Mouse (Mus musculus): ENCODE measurements at regions not wholly inside any gene's neighbourhood (a gene's known extent, or its start where the extent isn't known, plus 50 kb on each side); places are given as distances from the start of the nearest gene placed in this dataset.
"Not testable (repeated sequence)": the region's sequence is repeated elsewhere in the genome, so short reads cannot be mapped to it uniquely, and the experiment has no call there.

DNA sequence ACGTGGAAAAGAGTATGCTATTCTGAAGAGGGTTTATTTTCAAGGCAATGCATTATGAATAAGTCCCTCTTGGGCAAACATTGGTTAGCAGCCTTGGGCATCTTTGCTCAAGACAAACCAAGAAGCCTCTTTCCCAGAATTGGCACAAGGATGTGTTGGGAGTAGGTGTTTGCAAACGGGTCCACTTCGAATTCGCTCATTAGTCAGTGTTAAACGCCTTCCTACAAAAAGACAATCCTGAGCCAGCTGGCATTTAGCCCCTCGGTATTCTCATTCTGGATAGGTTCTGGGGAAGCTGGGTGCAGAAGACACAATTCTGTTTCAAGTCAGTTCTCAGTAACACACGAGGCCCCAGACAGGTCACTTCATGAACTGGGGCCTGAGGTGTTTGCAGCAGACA, 87.7 kb upstream of the Gmds start:
- no peak for TF ChIP-seq CTCF (IDR thresholded peaks at IDR 0.05; ENCODE audit: extremely low read depth, insufficient read length, insufficient replicate concordance, low read depth, low read length)
- 79% methylated on average over 7 of the region's 7 CpGs for WGBS
- Histone ChIP-seq H3K36me3 (ENCODE audit: control insufficient read depth, insufficient read depth, low read length) (no peaks in the 10 kb centered on the region), H3K27ac (ENCODE audit: insufficient read depth, low read depth, low read length) (no peak overlapping the region), H3K27me3 (ENCODE audit: control insufficient read depth, insufficient read depth, low read length) (no peaks in the 10 kb centered on the region; the same call in 1 of the 2 replicates), H3K4me1 (ENCODE audit: control insufficient read depth, insufficient read depth, insufficient read length, low read length) (no peaks in the 10 kb centered on the region), H3K4me3 (ENCODE audit: low read depth, low read length) (no peak overlapping the region)

DNA sequence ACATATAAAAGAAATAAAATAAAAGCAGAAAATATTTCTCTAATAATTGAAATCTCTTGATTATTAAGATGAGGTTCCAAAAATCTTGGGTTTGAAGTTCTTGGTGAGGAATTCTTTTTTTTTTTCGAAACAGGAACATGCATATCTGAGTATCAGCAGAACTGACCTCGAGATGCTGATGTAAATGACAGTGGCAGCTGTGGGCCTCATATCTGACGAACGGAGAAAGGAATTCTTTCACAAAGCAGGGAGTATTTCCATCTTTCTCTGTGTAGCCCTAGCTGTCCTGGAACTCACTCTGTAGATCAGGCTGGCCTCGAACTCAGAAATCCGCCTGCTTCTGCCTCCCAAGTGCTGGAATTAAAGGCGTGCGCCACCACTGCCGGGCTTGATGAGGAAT, 86.0 kb upstream of the Gmds start:
- H3K27ac ChIP-seq (ENCODE audit: insufficient read depth, low read depth, low read length); H3K36me3 ChIP-seq (ENCODE audit: control insufficient read depth, insufficient read depth, low read length); H3K27me3 ChIP-seq (ENCODE audit: control insufficient read depth, insufficient read depth, low read length); H3K4me3 ChIP-seq (ENCODE audit: low read depth, low read length); H3K4me1 ChIP-seq (ENCODE audit: control insufficient read depth, insufficient read depth, insufficient read length, low read length): not testable (repeated sequence)
- 90% methylated on average over 9 of the region's 9 CpGs for WGBS

DNA sequence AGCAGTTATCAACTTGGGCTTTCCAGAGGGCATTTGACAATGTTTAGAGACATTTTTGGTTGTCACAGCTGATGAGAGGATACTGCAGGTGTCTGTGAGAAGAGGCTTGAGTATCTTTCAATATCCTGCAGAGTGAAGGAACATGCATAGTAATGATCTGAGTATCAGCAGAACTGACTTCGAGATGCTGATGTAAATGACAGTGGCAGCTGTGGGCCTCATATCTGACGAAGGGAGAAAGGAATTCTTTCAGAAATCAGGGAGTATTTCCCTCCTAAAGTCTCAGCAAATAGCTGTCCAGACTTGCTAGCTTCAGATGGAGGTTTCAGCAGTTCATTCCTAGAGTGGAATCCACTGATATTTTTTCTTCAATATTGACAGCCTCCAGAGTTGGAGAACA, 83.9 kb upstream of the Gmds start:
- H3K27me3 ChIP-seq (ENCODE audit: control insufficient read depth, insufficient read depth, low read length), result no peaks in the 10 kb centered on the region; the same call in 1 of the 2 replicates
- no peaks in the 10 kb centered on the region for H3K4me1 ChIP-seq (ENCODE audit: control insufficient read depth, insufficient read depth, insufficient read length, low read length)
- no peaks in the 10 kb centered on the region for H3K36me3 ChIP-seq (ENCODE audit: control insufficient read depth, insufficient read depth, low read length)
- 59% methylated on average over 2 of the region's 2 CpGs for WGBS
- TF ChIP-seq CTCF (IDR thresholded peaks at IDR 0.05; ENCODE audit: extremely low read depth, insufficient read length, insufficient replicate concordance, low read depth, low read length), result no peak
- no peak for TF ChIP-seq POLR2A (IDR thresholded peaks at IDR 0.05; ENCODE audit: low read depth, low read length)
- no peak overlapping the region for H3K4me3 ChIP-seq (ENCODE audit: low read depth, low read length)
- no peak overlapping the region for H3K27ac ChIP-seq (ENCODE audit: insufficient read depth, low read depth, low read length)

DNA sequence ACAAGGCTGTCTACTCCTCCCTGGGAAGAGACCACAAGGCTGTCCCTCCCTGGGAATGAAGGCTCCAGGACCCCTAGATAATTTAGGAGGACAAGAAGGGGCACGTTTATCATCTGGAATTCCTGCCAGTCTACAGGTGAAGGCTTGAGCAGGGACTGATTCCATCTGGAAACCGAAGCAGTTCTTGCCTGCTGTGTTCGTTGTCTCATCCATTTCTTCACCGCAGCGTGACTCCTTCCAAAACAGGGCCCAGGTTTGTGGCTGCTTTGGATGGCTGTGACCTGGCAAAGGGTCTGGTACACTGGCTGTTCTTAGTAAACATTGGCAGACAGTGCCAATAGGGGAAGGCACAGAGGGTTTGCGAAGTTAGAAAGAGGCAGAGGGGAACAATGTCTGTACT, 80.8 kb upstream of the Gmds start:
- no peak overlapping the region for H3K27ac ChIP-seq (ENCODE audit: insufficient read depth, low read depth, low read length)
- no peaks in the 10 kb centered on the region for H3K36me3 ChIP-seq (ENCODE audit: control insufficient read depth, insufficient read depth, low read length)
- TF ChIP-seq CTCF (IDR thresholded peaks at IDR 0.05; ENCODE audit: extremely low read depth, insufficient read length, insufficient replicate concordance, low read depth, low read length) (no peak), POLR2A (IDR thresholded peaks at IDR 0.05; ENCODE audit: low read depth, low read length) (no peak)
- H3K4me1 ChIP-seq (ENCODE audit: control insufficient read depth, insufficient read depth, insufficient read length, low read length), result no peaks in the 10 kb centered on the region
- no peaks in the 10 kb centered on the region; the same call in 1 of the 2 replicates for H3K27me3 ChIP-seq (ENCODE audit: control insufficient read depth, insufficient read depth, low read length)
- H3K4me3 ChIP-seq (ENCODE audit: low read depth, low read length), result no peak overlapping the region
- 84% methylated on average over 6 of the region's 6 CpGs for WGBS

DNA sequence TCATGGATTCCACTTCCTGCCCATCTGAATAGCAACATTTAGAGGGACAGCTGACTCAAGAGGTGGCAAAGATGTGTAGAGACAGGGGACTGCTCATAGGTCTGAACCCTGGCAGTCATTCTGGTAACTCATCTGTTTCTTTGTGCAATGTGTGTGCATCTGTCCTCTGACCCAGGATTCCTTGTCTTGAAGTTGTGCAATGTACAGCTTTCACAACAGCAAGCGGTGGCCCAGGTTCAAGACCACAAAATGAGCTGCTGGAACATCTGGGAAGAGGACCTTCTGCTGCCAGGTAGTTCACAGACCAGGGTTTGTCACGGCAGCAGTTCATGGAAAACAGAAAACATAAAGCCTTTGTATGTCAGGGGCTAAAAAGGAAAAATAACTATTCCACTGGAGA, 80.1 kb upstream of the Gmds start:
- no peak overlapping the region for H3K4me3 ChIP-seq (ENCODE audit: low read depth, low read length)
- TF ChIP-seq POLR2A (IDR thresholded peaks at IDR 0.05; ENCODE audit: low read depth, low read length), result no peak
- TF ChIP-seq CTCF (IDR thresholded peaks at IDR 0.05; ENCODE audit: extremely low read depth, insufficient read length, insufficient replicate concordance, low read depth, low read length), result no peak
- H3K27ac ChIP-seq (ENCODE audit: insufficient read depth, low read depth, low read length), result no peak overlapping the region
- 80% methylated on average over 2 of the region's 2 CpGs for WGBS
- no peaks in the 10 kb centered on the region for H3K27me3 ChIP-seq (ENCODE audit: control insufficient read depth, insufficient read depth, low read length)
- H3K36me3 ChIP-seq (ENCODE audit: control insufficient read depth, insufficient read depth, low read length), result no peaks in the 10 kb centered on the region
- H3K4me1 ChIP-seq (ENCODE audit: control insufficient read depth, insufficient read depth, insufficient read length, low read length), result no peaks in the 10 kb centered on the region

DNA sequence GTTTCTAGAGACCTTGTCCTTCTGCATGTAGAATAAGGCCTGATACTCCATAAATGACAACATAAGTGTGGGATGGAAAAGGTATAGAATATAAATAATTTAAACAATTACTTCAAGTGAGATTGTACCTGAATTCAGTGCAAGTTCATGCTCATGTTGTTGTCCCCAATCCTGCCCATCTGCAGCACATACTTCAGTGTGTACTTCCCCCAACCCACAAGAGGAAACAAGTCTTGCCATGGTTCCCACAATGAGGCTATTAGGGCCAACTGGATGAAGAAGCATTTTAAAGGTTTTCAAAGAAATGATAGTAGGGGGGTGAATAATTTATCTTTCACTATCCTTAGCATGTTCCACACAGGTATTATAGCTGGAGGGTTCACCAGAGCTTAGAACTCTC, 79.4 kb upstream of the Gmds start:
- no peaks in the 10 kb centered on the region for H3K36me3 ChIP-seq (ENCODE audit: control insufficient read depth, insufficient read depth, low read length)
- TF ChIP-seq CTCF (IDR thresholded peaks at IDR 0.05; ENCODE audit: extremely low read depth, insufficient read length, insufficient replicate concordance, low read depth, low read length) (no peak), POLR2A (IDR thresholded peaks at IDR 0.05; ENCODE audit: low read depth, low read length) (no peak)
- no peak overlapping the region for H3K27ac ChIP-seq (ENCODE audit: insufficient read depth, low read depth, low read length)
- H3K4me1 ChIP-seq (ENCODE audit: control insufficient read depth, insufficient read depth, insufficient read length, low read length), result no peaks in the 10 kb centered on the region
- no peak overlapping the region for H3K4me3 ChIP-seq (ENCODE audit: low read depth, low read length)
- no peaks in the 10 kb centered on the region for H3K27me3 ChIP-seq (ENCODE audit: control insufficient read depth, insufficient read depth, low read length)

DNA sequence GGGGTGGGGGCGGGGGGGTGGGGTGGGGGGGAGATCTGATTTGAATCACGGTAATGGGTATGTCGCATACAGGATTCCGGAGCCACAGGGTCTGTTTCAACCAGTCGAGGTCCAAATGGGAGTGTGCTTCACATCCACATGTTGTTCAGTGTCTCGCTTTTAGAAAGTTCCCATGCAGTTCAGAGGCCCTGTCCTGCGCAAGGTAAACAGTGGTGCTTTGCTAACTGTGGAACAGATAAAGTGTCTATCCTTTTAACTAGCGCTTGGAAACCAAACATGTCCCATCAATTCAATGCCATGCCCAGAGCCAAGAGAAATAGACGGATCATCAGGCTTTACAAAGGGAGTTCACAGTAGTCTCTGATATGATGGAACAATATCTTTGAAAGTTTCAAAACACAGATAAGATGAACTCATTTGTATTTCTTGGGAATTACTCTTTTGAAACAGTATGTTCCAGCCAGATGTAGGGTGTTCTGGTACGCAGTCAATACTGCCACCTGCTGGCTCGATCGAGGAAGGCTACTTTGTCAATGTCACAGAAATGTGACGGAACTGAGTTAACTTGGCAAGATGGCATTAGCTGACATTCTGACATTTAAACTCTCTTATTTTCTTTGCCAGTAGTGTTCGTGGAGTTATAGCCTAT, 72.9 kb upstream of the Gmds start:
- Histone ChIP-seq H3K27ac (ENCODE audit: insufficient read depth, low read depth, low read length) (no peak overlapping the region), H3K4me1 (ENCODE audit: control insufficient read depth, insufficient read depth, insufficient read length, low read length) (no peaks in the 10 kb centered on the region), H3K27me3 (ENCODE audit: control insufficient read depth, insufficient read depth, low read length) (no peaks in the 10 kb centered on the region), H3K4me3 (ENCODE audit: low read depth, low read length) (no peak overlapping the region), H3K36me3 (ENCODE audit: control insufficient read depth, insufficient read depth, low read length) (no peaks in the 10 kb centered on the region)
- TF ChIP-seq CTCF (IDR thresholded peaks at IDR 0.05; ENCODE audit: extremely low read depth, insufficient read length, insufficient replicate concordance, low read depth, low read length) (peak; percentile 58; the same call in 1 of the 2 replicates), POLR2A (IDR thresholded peaks at IDR 0.05; ENCODE audit: low read depth, low read length) (no peak)
- 23% methylated on average over 14 of the region's 14 CpGs for WGBS

DNA sequence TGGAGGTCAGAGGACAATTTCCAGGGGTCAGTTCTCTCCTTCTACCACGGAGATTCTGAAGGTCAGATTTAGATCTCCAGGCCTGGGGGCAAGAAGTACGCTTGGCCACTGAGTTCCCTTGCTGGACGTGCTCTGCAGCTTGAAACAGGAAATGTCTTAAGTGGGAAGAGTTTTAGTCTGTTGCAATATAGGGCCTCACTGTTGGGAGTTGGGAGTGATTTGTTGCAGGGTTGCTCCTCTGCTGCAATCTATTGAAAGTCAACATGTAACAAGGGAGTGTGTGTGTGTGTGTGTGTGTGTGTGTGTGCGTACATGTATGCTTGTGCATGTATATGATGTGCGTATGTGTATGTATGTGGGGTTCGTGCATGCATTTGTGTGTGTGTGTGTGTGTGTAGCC, 71.5 kb upstream of the Gmds start:
- H3K4me3 ChIP-seq (ENCODE audit: low read depth, low read length), result no peak overlapping the region
- H3K27me3 ChIP-seq (ENCODE audit: control insufficient read depth, insufficient read depth, low read length), result no peaks in the 10 kb centered on the region
- no peaks in the 10 kb centered on the region for H3K4me1 ChIP-seq (ENCODE audit: control insufficient read depth, insufficient read depth, insufficient read length, low read length)
- WGBS, result 82% methylated on average over 6 of the region's 6 CpGs
- H3K36me3 ChIP-seq (ENCODE audit: control insufficient read depth, insufficient read depth, low read length), result no peaks in the 10 kb centered on the region
- H3K27ac ChIP-seq (ENCODE audit: insufficient read depth, low read depth, low read length), result no peak overlapping the region
- TF ChIP-seq POLR2A (IDR thresholded peaks at IDR 0.05; ENCODE audit: low read depth, low read length) (no peak), CTCF (IDR thresholded peaks at IDR 0.05; ENCODE audit: extremely low read depth, insufficient read length, insufficient replicate concordance, low read depth, low read length) (no peak)
